ENCODE assay signal across 12 mouse cellular contexts in genomic region chr9:65018588-65019121, GRCm38 (mm10). TPM values are rescaled to one million over a fixed set of nuclear protein-coding genes. Genes with fewer than 3 reads are reported as not detected.
DNase-seq lines count a peak whose midpoint lies in the region; ATAC-seq and TF ChIP-seq lines count a peak whose summit lies in the region.
"Had no signal": no experiment of that assay in that cellular context is flagged by ENCODE, and none has a peak within 500 bp of the region (broad histone marks: within the 10 kb centered on the region; RNA-seq: fewer than 3 reads in every experiment).

No protein-coding gene starts in this region.

- 70% methylated on average over 3 of the region's 3 CpGs for whole genome bisulfite sequencing in forebrain, postnatal 0 days
- WGBS in intestine, postnatal 0 days: 47% methylated on average over 3 of the region's 3 CpGs

- no peak for TF ChIP-seq CTCF in forebrain, postnatal 0 days (IDR thresholded peaks at IDR 0.05; ENCODE audit: low read depth)
- TF ChIP-seq CTCF in intestine, postnatal 0 days (IDR thresholded peaks at IDR 0.05; ENCODE audit: low read depth): no peak

- no peaks in the 10 kb centered on the region for H3K36me3 ChIP-seq in forebrain, postnatal 0 days (ENCODE audit: insufficient read depth)
- no peaks in the 10 kb centered on the region for H3K36me3 ChIP-seq in intestine, postnatal 0 days (ENCODE audit: control insufficient read depth, insufficient read depth)

- H3K4me2 ChIP-seq in forebrain, postnatal 0 days (ENCODE audit: low read depth): 0 out of 2 replicates have a peak overlapping the region, but pooled peaks have one; percentile 69
- no peak overlapping the region for H3K4me2 ChIP-seq in intestine, postnatal 0 days (replicated peaks; ENCODE audit: low read depth)

- no peak overlapping the region for H3K27ac ChIP-seq in forebrain, postnatal 0 days (ENCODE audit: low read depth, low read length)
- no peak overlapping the region for H3K27ac ChIP-seq in intestine, postnatal 0 days (ENCODE audit: low read depth, low read length)

- H3K4me3 ChIP-seq in forebrain, postnatal 0 days (ENCODE audit: low read depth, low read length): no peak overlapping the region
- H3K4me3 ChIP-seq in intestine, postnatal 0 days (ENCODE audit: low read depth, low read length): no peak overlapping the region
- H3K4me3 ChIP-seq: left cerebral cortex, adult 2 months had no signal

- no peaks in the 10 kb centered on the region for H3K27me3 ChIP-seq in forebrain, postnatal 0 days (ENCODE audit: insufficient read depth, low read length)
- H3K27me3 ChIP-seq in intestine, postnatal 0 days (replicated peaks; ENCODE audit: control insufficient read depth, insufficient read depth, low read length): no peaks in the 10 kb centered on the region

- H3K9me3 ChIP-seq in forebrain, postnatal 0 days (ENCODE audit: low read length): no peaks in the 10 kb centered on the region
- no peaks in the 10 kb centered on the region for H3K9me3 ChIP-seq in intestine, postnatal 0 days (ENCODE audit: control insufficient read depth)

- H3K9ac ChIP-seq in forebrain, postnatal 0 days: no peak overlapping the region
- no peak overlapping the region for H3K9ac ChIP-seq in intestine, postnatal 0 days (ENCODE audit: low read depth, low read length)

- peak; percentile 62 for DNase-seq in heart, adult 11 months
- DNase-seq in heart, adult 9 months (ENCODE audit: low spot score in 2 of 2): no peak
- DNase-seq in forebrain, postnatal 0 days: no peak
- no peak for DNase-seq in right cerebral cortex, adult 18-20 months
- no peak for DNase-seq in cerebellum, adult 11-12 months
- DNase-seq: cerebellum, postnatal 36 days; heart, postnatal 4 days; right cerebral cortex, postnatal 14 days had no signal

- peak; percentile 56 for ATAC-seq in CD4-positive, CD25-positive, alpha-beta regulatory T cell, adult 4 months
- no peak for ATAC-seq in forebrain, postnatal 0 days
- peak; percentile 53 for ATAC-seq in megakaryocyte-erythroid progenitor cell, adult 5-6 weeks (replicated peaks; ENCODE audit: low FRiP score, low TSS enrichment, poor library complexity, severe bottlenecking)
- ATAC-seq in intestine, postnatal 0 days: no peak

- peaks cover 41% of the 10 kb centered on the region for H3K4me1 ChIP-seq in forebrain, postnatal 0 days (ENCODE audit: insufficient read depth)
- H3K4me1 ChIP-seq in intestine, postnatal 0 days (replicated peaks; ENCODE audit: control insufficient read depth, insufficient read depth, low read length): peaks cover 14% of the 10 kb centered on the region; the same call in 1 of the 2 replicates

RNA-seq across cellular contexts. Expression of gene Hacd3, which starts 2.8 kb away (rescaled TPM):
- 100 to 1,000 TPM; 133 to 142 TPM for polyA plus RNA-seq in CD4-positive, CD25-positive, alpha-beta regulatory T cell, adult 4 months (2017; shearing (Covaris generic))
- 180 and 182 TPM in 2 replicates for total RNA-seq in forebrain, postnatal 0 days (2014; rRNA removed)
- 117 and 165 TPM in 2 replicates for polyA plus RNA-seq in forebrain, postnatal 0 days (2015; fragmentation: Nextera tagmentation; extraction: Ambion mirVana)
- total RNA-seq in megakaryocyte-erythroid progenitor cell, adult 5-6 weeks (2014; fragmentation: Nextera tagmentation): 40.4 and 48.9 TPM in 2 replicates
- total RNA-seq in megakaryocyte-erythroid progenitor cell, adult 5-6 weeks (2017): 68.1 and 71.5 TPM in 2 replicates
- polyA plus RNA-seq in intestine, postnatal 0 days (2015; fragmentation: Nextera tagmentation; extraction: Ambion mirVana): 43.9 and 46.8 TPM in 2 replicates

RNA-seq across cellular contexts. Expression of gene Dpp8, which starts 13.6 kb away (rescaled TPM):
- polyA plus RNA-seq in CD4-positive, CD25-positive, alpha-beta regulatory T cell, adult 4 months (2017; shearing (Covaris generic)): 10 to 100 TPM; 19.9 to 23.4 TPM
- 90.4 and 111 TPM in 2 replicates for total RNA-seq in forebrain, postnatal 0 days (2014; rRNA removed)
- 21.2 and 25.6 TPM in 2 replicates for polyA plus RNA-seq in forebrain, postnatal 0 days (2015; fragmentation: Nextera tagmentation; extraction: Ambion mirVana)
- 76.5 and 88.9 TPM in 2 replicates for total RNA-seq in megakaryocyte-erythroid progenitor cell, adult 5-6 weeks (2014; fragmentation: Nextera tagmentation)
- total RNA-seq in megakaryocyte-erythroid progenitor cell, adult 5-6 weeks (2017): 77.5 and 95.5 TPM in 2 replicates
- 14.1 and 14.8 TPM in 2 replicates for polyA plus RNA-seq in intestine, postnatal 0 days (2015; fragmentation: Nextera tagmentation; extraction: Ambion mirVana)

RNA-seq across cellular contexts. Expression of gene Ints14, which starts 58.0 kb away (rescaled TPM):
- 10 to 100 TPM; 41.1 to 45.7 TPM for polyA plus RNA-seq in CD4-positive, CD25-positive, alpha-beta regulatory T cell, adult 4 months (2017; shearing (Covaris generic))
- total RNA-seq in forebrain, postnatal 0 days (2014; rRNA removed): 33.9 and 37.5 TPM in 2 replicates
- 33.4 and 34.6 TPM in 2 replicates for polyA plus RNA-seq in forebrain, postnatal 0 days (2015; fragmentation: Nextera tagmentation; extraction: Ambion mirVana)
- total RNA-seq in megakaryocyte-erythroid progenitor cell, adult 5-6 weeks (2014; fragmentation: Nextera tagmentation): 31.8 and 39.6 TPM in 2 replicates
- 31.6 and 43.1 TPM in 2 replicates for total RNA-seq in megakaryocyte-erythroid progenitor cell, adult 5-6 weeks (2017)
- 23.1 and 23.8 TPM in 2 replicates for polyA plus RNA-seq in intestine, postnatal 0 days (2015; fragmentation: Nextera tagmentation; extraction: Ambion mirVana)

Comparison
In these comparisons a context has a peak if more than half of its experiments do, and no peak if none do; other contexts are left out.
1. ATAC-seq: peak in CD4-positive, CD25-positive, alpha-beta regulatory T cell, adult 4 months (single experiment) and megakaryocyte-erythroid progenitor cell, adult 5-6 weeks (single experiment); none in forebrain, postnatal 0 days (single experiment) and intestine, postnatal 0 days (single experiment).